Mouse (Mus musculus) heart, adult 2 months (tissue): Measurements from ENCODE around the gene Dgkh. TPM values are rescaled to one million over a fixed set of nuclear protein-coding genes. Genes with fewer than 3 reads are reported as not detected.

Experiments
- DNase-seq, 2 experiments: peaks; one replicate each; pipeline ENCODE4 v3.0.0; 2021
- H3K27ac ChIP-seq: fragments of 200-600 bp; 2 replicates; pipeline ENCODE4 v1.8.1; 2022
- H3K27me3 ChIP-seq: fragments of 200-500 bp; 2 replicates; pipeline ENCODE4 v1.6.1; 2012; ENCODE audit warnings: mild to moderate bottlenecking, low read length, inconsistent platforms, mixed read lengths; ENCODE audit not compliant: control insufficient read depth, insufficient read depth
- H3K36me3 ChIP-seq: fragments of 200-500 bp; 2 replicates; pipeline ENCODE4 v1.6.1; 2012; ENCODE audit warnings: low read length, inconsistent platforms; ENCODE audit not compliant: control insufficient read depth, insufficient read depth
- H3K4me1 ChIP-seq: fragments of 200-500 bp; 2 replicates; pipeline ENCODE4 v1.6.1; 2011; ENCODE audit warnings: low read length; ENCODE audit not compliant: control insufficient read depth, insufficient read depth
- H3K4me3 ChIP-seq: fragments of 200-600 bp; 2 replicates; pipeline ENCODE4 v1.8.1; 2022
- H3K79me2 ChIP-seq: fragments of 200-500 bp; replicated peaks from 2 replicates; pipeline ENCODE4 v1.6.1; 2012; ENCODE audit warnings: mild to moderate bottlenecking, inconsistent platforms, low read length, moderate library complexity, mixed read lengths; ENCODE audit not compliant: control insufficient read depth, insufficient read depth
- H3K9ac ChIP-seq: fragments of 200-500 bp; 2 replicates; pipeline ENCODE4 v1.6.1; 2012; ENCODE audit warnings: low read depth, mild to moderate bottlenecking, control low read depth, inconsistent platforms, low read length, mixed read lengths
- CTCF ChIP-seq: fragments of 200-600 bp; IDR thresholded peaks from 2 replicates; pipeline ENCODE4 v1.8.1; 2022; ENCODE audit warnings: antibody characterized with exemption, mild to moderate bottlenecking, moderate library complexity
- EP300 ChIP-seq: fragments of 200-500 bp; IDR thresholded peaks from 2 replicates; pipeline ENCODE4 v1.6.1; 2011; ENCODE audit warnings: low read depth, low read length, control low read depth; ENCODE audit not compliant: insufficient read depth
- POLR2A ChIP-seq: fragments of 200-500 bp; IDR thresholded peaks from 2 replicates; pipeline ENCODE4 v1.6.1; 2011; ENCODE audit warnings: mild to moderate bottlenecking, low read depth, low read length, control low read depth; ENCODE audit not compliant: insufficient read depth
- WGBS: fragments of 180-500 bp; shearing (Covaris S2); methylation state at CpG from one replicate; pipeline ENCODE4 v1.1.7; 2018; 5-methylcytosine and 5-hydroxymethylcytosine counted together
- intact Hi-C: fragments of 180-260 bp; cut with DNase I; formaldehyde crosslinking; loops from one replicate; pipeline ENCODE4 v1.15.1; 2025
- polyA plus RNA-seq: library from polyadenylated mRNA; depleted of rRNA; stranded (reverse); fragments of >200 nt; gene quantifications from 2 replicates; pipeline ENCODE4 v1.2.3, GENCODE M21; 2012
- total RNA-seq, 2 experiments: library from RNA; stranded (reverse); gene quantifications; 2 replicates each; pipeline ENCODE4 v1.2.3; 2021

Dgkh gene
- total and polyA plus RNA-seq, 3 experiments = 1.1 to 6.3 (median 6.2) TPM

- no peaks in the 10 kb centered on the region for H3K27me3 ChIP-seq
- peak overlapping the region; percentile 53 for H3K27ac ChIP-seq
- peaks cover 6% of the 10 kb centered on the region for H3K4me1 ChIP-seq
- peak; percentile 33 to 49 for DNase-seq
- no peaks in the 10 kb centered on the region for H3K36me3 ChIP-seq
- no peak overlapping the region for H3K9ac ChIP-seq
- H3K4me3 ChIP-seq = no peak overlapping the region
- H3K79me2 ChIP-seq = no peaks in the 10 kb centered on the region
- TF ChIP-seq CTCF = no peak
- peak; percentile 55; the same call in 1 of the 2 replicates for TF ChIP-seq EP300
- 0 out of 2 replicates have a peak, but pooled peaks have one; percentile 37 for TF ChIP-seq POLR2A
- 14% methylated on average over 6 of the region's 6 CpGs for WGBS
- intact Hi-C loops = no loop called here
These were observed 183.8 kb downstream of the Dgkh start for GRCm38 (mm10) chr14:78548807-78549206.

GRCm38 (mm10) chr14:78541319-78541718 lies 191.3 kb downstream of the Dgkh start:
- H3K36me3 ChIP-seq = no peaks in the 10 kb centered on the region
- 53% methylated on average over 3 of the region's 3 CpGs for WGBS
- H3K79me2 ChIP-seq = peaks cover 1% of the 10 kb centered on the region; the same call in 1 of the 2 replicates
- H3K4me1 ChIP-seq = 0 out of 2 replicates have a peak, but pooled peaks cover 2% of the 10 kb centered on the region
- no peak overlapping the region for H3K4me3 ChIP-seq
- H3K27me3 ChIP-seq = no peaks in the 10 kb centered on the region
- H3K9ac ChIP-seq = no peak overlapping the region
- intact Hi-C loops = no loop called here
- TF ChIP-seq POLR2A (no peak), EP300 (no peak), CTCF (no peak)
- no peak for DNase-seq
- no peak overlapping the region for H3K27ac ChIP-seq

GRCm38 (mm10) chr14:78539821-78540220 lies 192.8 kb downstream of the Dgkh start:
- Histone ChIP-seq H3K36me3 (peaks cover 3% of the 10 kb centered on the region), H3K4me3 (no peak overlapping the region), H3K27ac (no peak overlapping the region), H3K9ac (no peak overlapping the region), H3K4me1 (peaks cover 3% of the 10 kb centered on the region; the same call in 1 of the 2 replicates), H3K27me3 (no peaks in the 10 kb centered on the region), H3K79me2 (peaks cover 1% of the 10 kb centered on the region; the same call in 1 of the 2 replicates)
- no peak for DNase-seq
- intact Hi-C loops = no loop called here
- TF ChIP-seq CTCF (no peak), POLR2A (no peak), EP300 (no peak)
- WGBS = 100% methylated on average over 1 of the region's 1 CpGs

- intact Hi-C loops = no loop called here
- H3K9ac ChIP-seq = no peak overlapping the region
- DNase-seq = peak in 1 of 2 experiments; percentile 26
- TF ChIP-seq EP300 = no peak
- 44% methylated on average over 5 of the region's 5 CpGs for WGBS
- peaks cover 3% of the 10 kb centered on the region; the same call in 1 of the 2 replicates for H3K4me1 ChIP-seq
- no peaks in the 10 kb centered on the region for H3K27me3 ChIP-seq
- 0 out of 2 replicates have a peak overlapping the region, but pooled peaks have one; percentile 7 for H3K27ac ChIP-seq
- H3K36me3 ChIP-seq = peaks cover 3% of the 10 kb centered on the region
- no peak overlapping the region for H3K4me3 ChIP-seq
- H3K79me2 ChIP-seq = peaks cover 5% of the 10 kb centered on the region
These were observed 193.8 kb downstream of the Dgkh start for GRCm38 (mm10) chr14:78538572-78539320.

- H3K4me1 ChIP-seq = peaks cover 4% of the 10 kb centered on the region; the same call in 1 of the 2 replicates
- intact Hi-C loops = no loop called here
- no peaks in the 10 kb centered on the region for H3K27me3 ChIP-seq
- no peak overlapping the region for H3K9ac ChIP-seq
- TF ChIP-seq POLR2A (no peak), EP300 (no peak), CTCF (no peak)
- WGBS = 41% methylated on average over 6 of the region's 6 CpGs
- peaks cover 7% of the 10 kb centered on the region for H3K79me2 ChIP-seq
- peaks cover 3% of the 10 kb centered on the region for H3K36me3 ChIP-seq
- no peak for DNase-seq
- H3K27ac ChIP-seq = peak overlapping the region; percentile 97
- H3K4me3 ChIP-seq = peak overlapping the region; percentile 86; the same call in 1 of the 2 replicates
These were observed 195.0 kb downstream of the Dgkh start for GRCm38 (mm10) chr14:78537551-78537950.

GRCm38 (mm10) chr14:78536281-78537165 lies 196.1 kb downstream of the Dgkh start, which contains the start of gene Akap11:
Gene Akap11, minus strand, starts transcription at chr14:78536808.
- Histone ChIP-seq H3K9ac (peak within 1 kb of the TSS; percentile 96), H3K27me3 (no peaks in the 10 kb centered on the region), H3K4me1 (peaks cover 12% of the 10 kb centered on the region), H3K79me2 (peaks cover 7% of the 10 kb centered on the region), H3K36me3 (peaks cover 9% of the 10 kb centered on the region), H3K27ac (peak within 1 kb of the TSS; percentile 97), H3K4me3 (peak within 1 kb of the TSS; percentile 86)
- intact Hi-C loops = no loop called here
- WGBS = under 1% methylated on average over 81 of the region's 82 CpGs
- TF ChIP-seq CTCF (no peak), POLR2A (peak; percentile 58)
- DNase-seq = peak; percentile 92 to 96
